Mouse (Mus musculus): Measurements from ENCODE around the gene Tcaf3.
A peak's percentile ranks its signal among the peaks of the same experiment; 100 is the strongest.

Tcaf3 gene

GRCm38 (mm10) chr6:42597592-42597991, at the start of gene Tcaf3:
TSS of gene Tcaf3 (minus strand) at chr6:42597692.
- no peak for TF ChIP-seq GATA4 (IDR thresholded peaks at IDR 0.05; ENCODE audit: insufficient replicate concordance, low read length)

- TF ChIP-seq GATA4 (IDR thresholded peaks at IDR 0.05; ENCODE audit: insufficient replicate concordance, low read length) = peak; percentile 55; the same call in 1 of the 2 replicates
Observed at GRCm38 (mm10) chr6:42644912-42645549, 47.5 kb upstream of the Tcaf3 start, which contains the start of gene Tcaf2. TSS of gene Tcaf2 (minus strand) at chr6:42645254.

- no peak for TF ChIP-seq GATA4 (IDR thresholded peaks at IDR 0.05; ENCODE audit: insufficient replicate concordance, low read length)
Observed at GRCm38 (mm10) chr6:42634393-42634792, 36.9 kb upstream of the Tcaf3 start.

GRCm38 (mm10) chr6:42631395-42631794, 33.9 kb upstream of the Tcaf3 start:
- no peak for TF ChIP-seq GATA4 (IDR thresholded peaks at IDR 0.05; ENCODE audit: insufficient replicate concordance, low read length)

- no peak for TF ChIP-seq GATA4 (IDR thresholded peaks at IDR 0.05; ENCODE audit: insufficient replicate concordance, low read length)
Observed at GRCm38 (mm10) chr6:42616904-42617303, 19.4 kb upstream of the Tcaf3 start.

- TF ChIP-seq GATA4 (IDR thresholded peaks at IDR 0.05; ENCODE audit: insufficient replicate concordance, low read length) = no peak
Observed at GRCm38 (mm10) chr6:42612218-42612617, 14.7 kb upstream of the Tcaf3 start.

- no peak for TF ChIP-seq GATA4 (IDR thresholded peaks at IDR 0.05; ENCODE audit: insufficient replicate concordance, low read length)
Observed at GRCm38 (mm10) chr6:42610954-42611522, 13.5 kb upstream of the Tcaf3 start.

GRCm38 (mm10) chr6:42593138-42593882, 4.2 kb downstream of the Tcaf3 start:
- TF ChIP-seq GATA4 (IDR thresholded peaks at IDR 0.05; ENCODE audit: insufficient replicate concordance, low read length) = no peak

GRCm38 (mm10) chr6:42586569-42586968, 10.9 kb downstream of the Tcaf3 start:
- TF ChIP-seq GATA4 (IDR thresholded peaks at IDR 0.05; ENCODE audit: insufficient replicate concordance, low read length) = no peak

GRCm38 (mm10) chr6:42583488-42583872, 14.0 kb downstream of the Tcaf3 start:
- TF ChIP-seq GATA4 (IDR thresholded peaks at IDR 0.05; ENCODE audit: insufficient replicate concordance, low read length) = no peak

- TF ChIP-seq GATA4 (IDR thresholded peaks at IDR 0.05; ENCODE audit: insufficient replicate concordance, low read length) = no peak
Observed at GRCm38 (mm10) chr6:42582741-42583487, 14.6 kb downstream of the Tcaf3 start.

GRCm38 (mm10) chr6:42578678-42579077, 18.8 kb downstream of the Tcaf3 start:
- no peak for TF ChIP-seq GATA4 (IDR thresholded peaks at IDR 0.05; ENCODE audit: insufficient replicate concordance, low read length)

GRCm38 (mm10) chr6:42577433-42577832, 20.1 kb downstream of the Tcaf3 start:
- TF ChIP-seq GATA4 (IDR thresholded peaks at IDR 0.05; ENCODE audit: insufficient replicate concordance, low read length) = no peak

- no peak for TF ChIP-seq GATA4 (IDR thresholded peaks at IDR 0.05; ENCODE audit: insufficient replicate concordance, low read length)
Observed at GRCm38 (mm10) chr6:42568205-42568604, 29.3 kb downstream of the Tcaf3 start.

GRCm38 (mm10) chr6:42566076-42566598, 31.4 kb downstream of the Tcaf3 start:
- TF ChIP-seq GATA4 (IDR thresholded peaks at IDR 0.05; ENCODE audit: insufficient replicate concordance, low read length) = no peak

Measured in liver, adult (tissue).